Mouse (Mus musculus) small intestine, adult 2 months (tissue): ENCODE results near the gene Tex2. TPM values are rescaled to one million over a fixed set of nuclear protein-coding genes. Genes with fewer than 3 reads are reported as not detected.
A peak's percentile ranks its signal among the peaks of the same experiment; 100 is the strongest.

Source experiments
- H3K27ac ChIP-seq: fragments of 200-500 bp; 2 replicates; pipeline ENCODE4 v1.5.1; 2012; ENCODE audit warnings: low read depth, low read length, control low read depth, inconsistent platforms; ENCODE audit not compliant: insufficient read depth
- H3K27me3 ChIP-seq: fragments of 200-500 bp; 2 replicates; pipeline ENCODE4 v1.6.1; 2012; ENCODE audit warnings: mild to moderate bottlenecking, moderate library complexity, low read length, inconsistent platforms; ENCODE audit not compliant: control insufficient read depth, insufficient read depth
- H3K36me3 ChIP-seq: fragments of 200-500 bp; 2 replicates; pipeline ENCODE4 v1.6.1; 2012; ENCODE audit warnings: mild to moderate bottlenecking, low read length, control low read depth, inconsistent platforms; ENCODE audit not compliant: control insufficient read depth, insufficient read depth
- H3K4me1 ChIP-seq: fragments of 200-500 bp; 2 replicates; pipeline ENCODE4 v1.6.1; 2012; ENCODE audit warnings: low read length, inconsistent platforms, mixed read lengths; ENCODE audit not compliant: control insufficient read depth, insufficient read depth, insufficient read length
- H3K4me3 ChIP-seq: fragments of 200-500 bp; 2 replicates; pipeline ENCODE4 v1.5.1; 2012; ENCODE audit warnings: low read depth, mild to moderate bottlenecking, control low read depth, inconsistent platforms, low read length, moderate library complexity
- CTCF ChIP-seq: fragments of 200-500 bp; IDR thresholded peaks from 2 replicates; pipeline ENCODE4 v1.5.1; 2012; ENCODE audit warnings: low read depth, mild to moderate bottlenecking, control low read depth, inconsistent platforms, low read length, moderate library complexity, mixed read lengths; ENCODE audit not compliant: insufficient replicate concordance, insufficient read length; ENCODE audit errors: extremely low read depth
- POLR2A ChIP-seq: fragments of 200-500 bp; IDR thresholded peaks from 2 replicates; pipeline ENCODE4 v1.6.1; 2012; ENCODE audit warnings: low read depth, mild to moderate bottlenecking, control low read depth, inconsistent platforms, low read length, moderate library complexity
- WGBS: fragments of 180-500 bp; shearing (Covaris S2); methylation state at CpG from one replicate; pipeline ENCODE4 v1.1.7; 2018; 5-methylcytosine and 5-hydroxymethylcytosine counted together
- polyA plus RNA-seq: library from polyadenylated mRNA; depleted of rRNA; stranded (reverse); fragments of >200 nt; gene quantifications from 2 replicates; pipeline ENCODE4 v1.2.3, GENCODE M21; 2012

Gene Tex2
- polyA plus RNA-seq, 1 experiment = 9.7 TPM

- TF ChIP-seq POLR2A (no peak), CTCF (peak; percentile 97)
- WGBS = 15% methylated on average over 13 of the region's 13 CpGs
- H3K4me1 ChIP-seq = no peaks in the 10 kb centered on the region; the same call in 1 of the 2 replicates
- H3K36me3 ChIP-seq = no peaks in the 10 kb centered on the region
- H3K27ac ChIP-seq = no peak overlapping the region
- H3K27me3 ChIP-seq = no peaks in the 10 kb centered on the region
- no peak overlapping the region for H3K4me3 ChIP-seq
These were observed 35.1 kb upstream of the Tex2 start for GRCm38 (mm10) chr11:106648347-106648746.

GRCm38 (mm10) chr11:106642966-106643637 is 29.9 kb upstream of the Tex2 start:
- H3K4me3 ChIP-seq = no peak overlapping the region
- H3K27ac ChIP-seq = no peak overlapping the region

GRCm38 (mm10) chr11:106641580-106641979 is 28.4 kb upstream of the Tex2 start:
- 33% methylated on average over 1 of the region's 1 CpGs for WGBS
- peaks cover 14% of the 10 kb centered on the region for H3K4me1 ChIP-seq
- H3K36me3 ChIP-seq = no peaks in the 10 kb centered on the region
- TF ChIP-seq POLR2A (no peak), CTCF (no peak)
- no peak overlapping the region for H3K4me3 ChIP-seq
- H3K27ac ChIP-seq = peak overlapping the region; percentile 9; the same call in 1 of the 2 replicates
- no peaks in the 10 kb centered on the region for H3K27me3 ChIP-seq

More at GRCm38 (mm10) chr11:106642966-106643637, 29.9 kb upstream of the Tex2 start:
- no peaks in the 10 kb centered on the region for H3K27me3 ChIP-seq
- peaks cover 11% of the 10 kb centered on the region; the same call in 1 of the 2 replicates for H3K4me1 ChIP-seq
- H3K36me3 ChIP-seq = no peaks in the 10 kb centered on the region
- TF ChIP-seq POLR2A = no peak
- TF ChIP-seq CTCF = no peak
- 49% methylated on average over 8 of the region's 8 CpGs for WGBS

GRCm38 (mm10) chr11:106640059-106640458 is 26.8 kb upstream of the Tex2 start:
- no peaks in the 10 kb centered on the region for H3K27me3 ChIP-seq
- no peaks in the 10 kb centered on the region for H3K36me3 ChIP-seq
- peaks cover 14% of the 10 kb centered on the region for H3K4me1 ChIP-seq
- H3K4me3 ChIP-seq = no peak overlapping the region
- TF ChIP-seq POLR2A (no peak), CTCF (no peak)
- no peak overlapping the region for H3K27ac ChIP-seq
- WGBS = 13% methylated on average over 8 of the region's 9 CpGs

GRCm38 (mm10) chr11:106639356-106639692 is 26.1 kb upstream of the Tex2 start:
- no peaks in the 10 kb centered on the region for H3K27me3 ChIP-seq
- WGBS = 21% methylated on average over 5 of the region's 5 CpGs
- H3K4me3 ChIP-seq = no peak overlapping the region
- peaks cover 14% of the 10 kb centered on the region for H3K4me1 ChIP-seq
- no peak for TF ChIP-seq POLR2A
- TF ChIP-seq CTCF = no peak
- no peak overlapping the region for H3K27ac ChIP-seq
- H3K36me3 ChIP-seq = no peaks in the 10 kb centered on the region

GRCm38 (mm10) chr11:106638551-106639355 is 25.5 kb upstream of the Tex2 start:
- TF ChIP-seq POLR2A = no peak
- no peak for TF ChIP-seq CTCF
- Histone ChIP-seq H3K4me1 (peaks cover 14% of the 10 kb centered on the region), H3K4me3 (no peak overlapping the region), H3K36me3 (no peaks in the 10 kb centered on the region), H3K27me3 (no peaks in the 10 kb centered on the region), H3K27ac (no peak overlapping the region)
- 74% methylated on average over 9 of the region's 9 CpGs for WGBS

GRCm38 (mm10) chr11:106637754-106638153 is 24.5 kb upstream of the Tex2 start:
- no peaks in the 10 kb centered on the region for H3K36me3 ChIP-seq
- H3K4me1 ChIP-seq = peaks cover 14% of the 10 kb centered on the region
- 16% methylated on average over 7 of the region's 7 CpGs for WGBS
- no peaks in the 10 kb centered on the region for H3K27me3 ChIP-seq
- TF ChIP-seq POLR2A = no peak
- no peak for TF ChIP-seq CTCF
- H3K27ac ChIP-seq = no peak overlapping the region
- no peak overlapping the region for H3K4me3 ChIP-seq
